Mouse (Mus musculus) MEL (cell line): ENCODE measurements around the gene Evx1. TPM values are rescaled to one million over a fixed set of nuclear protein-coding genes. Genes with fewer than 3 reads are reported as not detected.

Source experiments
- DNase-seq: peaks from one replicate; pipeline ENCODE4 v3.0.0; 2011; ENCODE audit warnings: low read depth, low spot score
- H3K27ac ChIP-seq: 2 replicates; pipeline ENCODE4 v1.5.1; 2012; ENCODE audit warnings: low read depth, mild to moderate bottlenecking, control low read depth, low read length, moderate library complexity; ENCODE audit not compliant: control insufficient read depth
- H3K27me3 ChIP-seq, 2 experiments: fragments of 150-350 bp in 1 of 2; sonication (generic) in 1 of 2; 2 replicates each; pipeline ENCODE4 v1.6.1; 2012; ENCODE audit warnings: low read length in 2 of 2, mild to moderate bottlenecking in 2 of 2, improper control_type of control experiment in 1 of 2, moderate library complexity in 1 of 2; ENCODE audit not compliant: insufficient read depth in 2 of 2, control insufficient read depth in 1 of 2
- H3K36me3 ChIP-seq, 2 experiments: 2 replicates each; pipeline ENCODE4 v1.6.1; 2012 to 2014; ENCODE audit warnings: low read length in 2 of 2, improper control_type of control experiment in 1 of 2, inconsistent platforms in 1 of 2, mild to moderate bottlenecking in 1 of 2; ENCODE audit not compliant: insufficient read depth in 2 of 2, control insufficient read depth in 1 of 2
- H3K4me1 ChIP-seq, 2 experiments: fragments of 150-350 bp in 1 of 2; sonication (generic) in 1 of 2; 2 replicates each; pipeline ENCODE4 v1.6.1; 2012; ENCODE audit warnings: low read length in 2 of 2, improper control_type of control experiment in 1 of 2, mild to moderate bottlenecking in 1 of 2; ENCODE audit not compliant: insufficient read depth in 2 of 2, control insufficient read depth in 1 of 2
- H3K4me3 ChIP-seq, 2 experiments: fragments of 150-350 bp in 1 of 2; sonication (generic) in 1 of 2; 2 replicates each; pipeline ENCODE4 v1.5.1; 2012; ENCODE audit warnings: low read depth in 2 of 2, low read length in 2 of 2, mild to moderate bottlenecking in 2 of 2, moderate library complexity in 2 of 2, control low read depth in 1 of 2, improper control_type of control experiment in 1 of 2; ENCODE audit not compliant: control insufficient read depth in 1 of 2, insufficient read depth in 1 of 2
- H3K79me2 ChIP-seq: 2 replicates; pipeline ENCODE4 v1.6.1; 2012; ENCODE audit warnings: mild to moderate bottlenecking, low read length, moderate library complexity; ENCODE audit not compliant: control insufficient read depth, poor library complexity, insufficient read depth
- H3K9ac ChIP-seq: 2 replicates; pipeline ENCODE4 v1.6.1; 2012; ENCODE audit warnings: low read depth, mild to moderate bottlenecking, control low read depth, low read length, moderate library complexity; ENCODE audit not compliant: control insufficient read depth, poor library complexity, severe bottlenecking
- H3K9me3 ChIP-seq: fragments of 150-350 bp; sonication (generic); replicated peaks from 2 replicates; pipeline ENCODE4 v1.6.1; 2012; ENCODE audit warnings: mild to moderate bottlenecking, low read length, improper control_type of control experiment, moderate library complexity; ENCODE audit not compliant: insufficient read depth
- CHD1 ChIP-seq: IDR thresholded peaks from 2 replicates; pipeline ENCODE4 v1.6.1; 2012; ENCODE audit warnings: low read depth, mild to moderate bottlenecking, inconsistent platforms, low read length, improper control_type of control experiment
- ETS1 ChIP-seq: IDR thresholded peaks from 2 replicates; pipeline ENCODE4 v1.6.1; 2012; ENCODE audit warnings: low read depth, mild to moderate bottlenecking, inconsistent platforms, low read length, improper control_type of control experiment, moderate library complexity
- HCFC1 ChIP-seq: IDR thresholded peaks from 2 replicates; pipeline ENCODE4 v1.6.1; 2012; ENCODE audit warnings: low read depth, mild to moderate bottlenecking, inconsistent platforms, low read length, improper control_type of control experiment, moderate library complexity
- MEF2A ChIP-seq: IDR thresholded peaks from 2 replicates; pipeline ENCODE4 v1.6.1; 2014; ENCODE audit warnings: low read depth, mild to moderate bottlenecking, inconsistent platforms, low read length, improper control_type of control experiment; ENCODE audit not compliant: poor library complexity, insufficient replicate concordance, severe bottlenecking; ENCODE audit errors: extremely low read depth
- MYB ChIP-seq: IDR thresholded peaks from 2 replicates; pipeline ENCODE4 v1.6.1; 2011; ENCODE audit warnings: mild to moderate bottlenecking, low read depth, low read length, improper control_type of control experiment
- MYC ChIP-seq: IDR thresholded peaks from 2 replicates; pipeline ENCODE4 v1.6.1; 2011; ENCODE audit warnings: low read depth, mild to moderate bottlenecking, low read length, improper control_type of control experiment, moderate library complexity
- NRF1 ChIP-seq: IDR thresholded peaks from 2 replicates; pipeline ENCODE4 v1.6.1; 2014; ENCODE audit warnings: low read depth, mild to moderate bottlenecking, inconsistent platforms, low read length, improper control_type of control experiment, moderate library complexity; ENCODE audit not compliant: poor library complexity, insufficient read depth, severe bottlenecking
- RCOR1 ChIP-seq: IDR thresholded peaks from 2 replicates; pipeline ENCODE4 v1.6.1; 2012; ENCODE audit warnings: low read depth, mild to moderate bottlenecking, inconsistent platforms, low read length, improper control_type of control experiment
- SIN3A ChIP-seq: IDR thresholded peaks from 2 replicates; pipeline ENCODE4 v1.6.1; 2012; ENCODE audit warnings: low read length, improper control_type of control experiment, inconsistent platforms
- SMC3 ChIP-seq: IDR thresholded peaks from 2 replicates; pipeline ENCODE4 v1.6.1; 2011; ENCODE audit warnings: low read depth, low read length, improper control_type of control experiment
- TAL1 ChIP-seq: IDR thresholded peaks from 2 replicates; pipeline ENCODE4 v1.6.1; 2012; ENCODE audit warnings: mild to moderate bottlenecking, inconsistent platforms, low read length, moderate library complexity, mixed read lengths
- UBTF ChIP-seq: IDR thresholded peaks from 2 replicates; pipeline ENCODE4 v1.6.1; 2012; ENCODE audit warnings: low read depth, mild to moderate bottlenecking, inconsistent platforms, low read length, improper control_type of control experiment, moderate library complexity, borderline replicate concordance; ENCODE audit not compliant: insufficient read depth
- USF1 ChIP-seq: IDR thresholded peaks from 2 replicates; pipeline ENCODE4 v1.6.1; 2014; ENCODE audit warnings: low read depth, mild to moderate bottlenecking, inconsistent platforms, low read length, improper control_type of control experiment, moderate library complexity
- ZKSCAN1 ChIP-seq: IDR thresholded peaks from 2 replicates; pipeline ENCODE4 v1.6.1; 2012; ENCODE audit warnings: low read depth, mild to moderate bottlenecking, inconsistent platforms, low read length, improper control_type of control experiment, moderate library complexity
- ZMIZ1 ChIP-seq: IDR thresholded peaks from 2 replicates; pipeline ENCODE4 v1.6.1; 2012; ENCODE audit warnings: low read depth, mild to moderate bottlenecking, inconsistent platforms, low read length, improper control_type of control experiment, moderate library complexity
- ZNF384 ChIP-seq: IDR thresholded peaks from 2 replicates; pipeline ENCODE4 v1.6.1; 2012; ENCODE audit warnings: low read depth, mild to moderate bottlenecking, inconsistent platforms, low read length, improper control_type of control experiment
- polyA plus RNA-seq, 2 experiments: library from polyadenylated mRNA; stranded (reverse) in 1 of 2; unstranded in 1 of 2; fragments of >175 nt in 1 of 2; fragments of >200 nt in 1 of 2; gene quantifications; 2 replicates each; pipeline versions ENCODE4 v1.2.1 to v1.2.4; 2012; ENCODE audit warnings: low replicate concordance in 2 of 2, low read depth in 1 of 2; ENCODE audit not compliant: insufficient read length in 2 of 2, insufficient read depth in 1 of 2, missing spikeins in 1 of 2
- total RNA-seq: library from RNA; depleted of rRNA; stranded (reverse); fragments of 300-350 nt; gene quantifications from 2 replicates; pipeline ENCODE4 v1.2.3, GENCODE M21; 2012

The Evx1 gene
- total and polyA plus RNA-seq, 3 experiments, result not detected

DNA sequence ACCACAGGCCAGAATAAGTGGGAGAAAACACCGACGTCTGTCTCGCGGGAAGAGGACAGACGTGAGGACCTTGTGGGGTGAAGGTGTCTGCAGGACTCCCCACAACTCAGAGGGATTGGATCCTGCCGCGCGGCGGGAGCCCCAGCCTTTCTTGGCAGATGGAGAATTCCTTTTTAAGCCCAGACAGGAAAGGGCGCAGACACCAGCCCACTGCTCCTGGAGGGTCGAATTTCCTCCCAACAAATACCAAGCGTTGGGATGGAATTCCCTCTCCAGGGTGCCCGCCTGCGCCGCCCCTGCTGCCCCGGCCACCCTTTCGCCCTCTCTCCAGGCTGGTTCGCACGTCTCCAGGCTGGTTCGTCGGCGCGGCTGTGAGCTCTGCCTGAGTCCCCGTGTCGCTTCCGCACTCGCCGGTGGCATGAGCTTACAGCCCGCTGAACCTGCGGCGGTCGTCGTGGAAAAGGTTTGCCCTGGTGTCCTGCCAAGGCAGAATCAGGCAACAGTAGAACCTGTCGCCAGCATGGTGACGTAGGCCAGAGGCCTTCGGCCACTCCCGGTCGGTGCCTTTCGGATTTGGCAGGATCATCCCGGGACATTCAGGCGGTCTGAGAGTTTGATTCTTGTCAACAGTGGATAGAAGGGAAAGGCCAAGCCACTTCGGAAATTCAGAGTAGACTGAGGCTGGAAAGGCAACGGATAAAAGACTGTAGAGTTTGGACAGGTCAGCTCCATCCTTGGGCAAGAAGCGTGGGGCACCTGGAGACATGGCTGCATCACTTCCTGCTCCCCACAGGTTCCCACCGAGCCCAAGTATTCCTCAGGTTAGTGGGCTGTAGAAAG, 22.1 kb upstream of the Evx1 start:
- H3K36me3 ChIP-seq, result no peaks in the 10 kb centered on the region
- H3K4me3 ChIP-seq, result no peak overlapping the region
- no peaks in the 10 kb centered on the region for H3K79me2 ChIP-seq
- H3K9me3 ChIP-seq, result no peaks in the 10 kb centered on the region
- no peak overlapping the region for H3K27ac ChIP-seq
- no peaks in the 10 kb centered on the region for H3K27me3 ChIP-seq
- TF ChIP-seq MYB (no peak), UBTF (no peak), CHD1 (no peak), HCFC1 (no peak), SMC3 (no peak), USF1 (no peak), RCOR1 (no peak), TAL1 (no peak), NRF1 (no peak), ETS1 (no peak), MYC (no peak), ZKSCAN1 (no peak), ZNF384 (no peak), MEF2A (no peak), SIN3A (no peak)
- no peak overlapping the region for H3K9ac ChIP-seq
- H3K4me1 ChIP-seq, result no peaks in the 10 kb centered on the region
- DNase-seq, result no peak

DNA sequence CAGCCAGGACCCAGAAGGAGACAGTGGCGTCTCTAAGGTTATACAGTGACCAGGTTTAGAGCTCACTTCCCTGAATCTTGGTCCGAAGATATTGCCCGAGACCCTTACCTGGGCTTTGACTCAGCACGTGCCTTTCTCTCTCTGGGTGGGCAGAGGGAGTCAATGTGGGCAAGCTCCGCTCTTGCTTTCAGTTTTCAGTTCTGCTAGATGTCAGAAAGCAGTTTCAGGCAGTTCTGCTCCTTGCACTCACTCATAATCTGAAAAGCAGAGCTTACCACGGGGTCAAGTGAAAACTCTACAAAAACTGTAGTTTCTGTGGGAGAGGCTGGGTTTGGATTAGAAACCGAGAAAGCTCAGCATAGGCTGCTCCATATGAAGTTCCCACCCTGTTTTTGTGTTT, 21.0 kb upstream of the Evx1 start:
- Histone ChIP-seq H3K27me3 (no peaks in the 10 kb centered on the region), H3K36me3 (no peaks in the 10 kb centered on the region), H3K9me3 (no peaks in the 10 kb centered on the region), H3K9ac (no peak overlapping the region), H3K4me3 (no peak overlapping the region), H3K27ac (no peak overlapping the region), H3K4me1 (no peaks in the 10 kb centered on the region), H3K79me2 (no peaks in the 10 kb centered on the region)
- TF ChIP-seq ZMIZ1, result no peak
- no peak for DNase-seq
